Mouse (Mus musculus): ENCODE results near the gene Spry1.

Gene Spry1

DNA sequence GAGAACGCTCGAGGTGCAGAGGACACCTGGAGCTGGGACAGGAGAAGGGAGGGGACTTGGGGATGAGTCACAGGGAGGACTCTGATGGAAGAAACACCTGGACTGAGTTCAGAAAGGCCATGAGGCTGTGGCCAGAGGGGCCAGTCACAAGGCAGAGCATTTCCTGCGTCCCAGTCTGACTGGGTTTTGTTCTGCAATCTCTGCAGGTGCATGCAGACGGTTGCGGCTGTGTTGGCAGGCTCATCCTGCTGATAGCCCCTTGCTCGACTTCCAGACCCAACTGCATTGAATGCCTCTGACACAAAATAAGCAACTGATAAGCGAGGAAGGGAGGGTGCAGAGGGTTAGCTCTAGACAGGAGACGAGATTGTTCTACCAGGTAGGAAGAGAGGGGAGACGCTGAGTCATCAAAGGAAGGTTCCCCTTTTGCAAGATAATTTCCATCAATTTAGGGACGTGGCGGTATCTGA lies 35.3 kb downstream of the Spry1 start:
- DNase-seq: no peak

DNA sequence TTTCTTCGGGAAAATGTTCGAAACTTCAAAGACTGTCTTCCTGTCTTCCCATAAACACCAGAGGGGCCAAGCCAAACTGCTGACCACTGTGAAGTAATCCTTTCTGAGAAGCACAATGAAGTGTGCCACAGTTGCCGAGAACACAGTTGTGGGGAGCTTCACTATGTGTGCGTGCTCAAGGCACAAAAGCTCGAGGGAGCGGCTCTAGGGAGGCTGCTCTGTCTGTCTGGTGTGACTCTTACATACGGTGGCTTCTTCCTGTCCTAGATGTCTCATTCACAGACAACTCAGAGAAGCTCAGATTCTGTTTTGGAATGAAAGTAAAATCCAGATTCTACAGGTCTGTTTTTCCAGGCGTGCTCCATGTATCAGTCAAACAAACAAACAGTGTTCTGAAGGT lies 36.5 kb downstream of the Spry1 start:
- no peak for DNase-seq

DNA sequence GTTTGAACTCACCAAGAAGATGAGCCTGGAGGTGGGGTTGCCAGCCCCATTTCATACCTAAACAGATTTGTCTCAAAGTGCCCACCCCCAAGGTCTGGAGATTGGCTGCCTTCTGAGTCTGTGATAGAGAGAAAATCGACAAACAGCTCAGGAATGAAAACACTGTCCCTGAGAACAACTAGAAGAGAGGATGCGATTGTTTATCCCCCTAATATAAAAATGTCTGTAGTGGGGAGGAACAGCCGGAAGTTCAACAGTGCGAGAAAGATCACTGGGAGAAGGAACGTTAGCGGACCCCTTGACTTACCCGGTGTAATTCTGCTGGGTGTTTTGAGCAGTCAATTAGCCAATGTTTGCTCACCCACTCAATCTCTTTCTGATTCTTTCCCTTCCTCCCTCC lies 46.5 kb downstream of the Spry1 start:
- DNase-seq: no peak

DNA sequence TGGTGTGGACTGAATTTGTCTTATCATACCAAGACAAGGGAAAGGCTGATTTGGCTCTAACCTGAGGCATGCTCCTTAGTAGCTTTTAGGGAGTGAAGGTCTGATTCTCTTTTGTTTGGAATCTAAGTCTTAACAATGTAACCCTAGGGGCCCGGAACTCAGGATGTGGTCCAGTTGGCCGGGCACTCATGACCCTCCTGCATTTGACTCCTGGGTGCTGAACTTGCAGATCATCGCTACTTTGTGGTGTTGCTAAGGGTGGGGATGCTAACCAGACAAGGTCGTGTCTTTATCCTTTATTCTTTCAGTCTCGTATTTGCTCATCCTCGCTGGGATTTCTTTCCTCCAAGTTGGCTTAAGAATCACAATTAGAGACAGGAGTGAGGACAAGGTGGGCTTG lies 47.0 kb downstream of the Spry1 start:
- DNase-seq: no peak

DNA sequence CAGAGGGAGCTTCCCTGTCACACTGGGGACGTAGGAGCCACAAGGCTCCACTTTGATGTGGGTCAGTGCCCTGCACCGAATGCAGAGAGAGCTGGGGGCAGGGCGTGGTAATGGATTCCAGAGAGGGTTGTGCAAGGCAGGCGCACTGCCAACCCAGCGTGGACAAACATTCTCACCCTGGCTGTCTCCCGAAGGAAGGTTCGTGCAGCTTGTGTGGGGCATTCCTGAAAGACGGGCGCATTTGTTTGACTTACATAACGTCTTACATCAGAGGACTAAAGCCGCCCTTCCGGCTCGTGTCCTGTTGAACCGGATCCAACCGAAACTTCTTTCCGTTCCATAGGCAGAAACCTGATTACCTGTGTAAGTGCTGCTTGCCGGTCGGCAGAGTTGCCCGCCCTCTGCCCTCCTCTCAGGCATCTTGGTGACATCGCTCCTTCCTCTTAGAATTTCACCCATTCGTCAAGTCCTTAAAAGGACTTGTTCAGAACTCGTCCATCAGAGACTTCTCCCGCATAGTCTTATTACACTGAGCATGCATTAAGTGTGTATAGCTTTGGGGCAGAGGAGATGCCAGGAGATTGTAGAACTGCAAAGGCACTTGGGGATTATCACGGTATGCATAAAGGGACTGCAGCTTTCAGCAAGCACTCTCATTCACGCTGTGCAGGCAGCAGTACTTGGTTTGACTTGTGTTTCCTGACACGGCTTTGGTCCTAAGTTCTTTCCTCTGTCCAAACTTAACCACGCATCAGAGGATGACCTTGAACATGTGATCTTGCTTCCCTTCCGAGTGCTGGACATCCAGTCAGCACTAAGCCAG lies 47.6 kb downstream of the Spry1 start:
- peak; percentile 65 for DNase-seq

DNA sequence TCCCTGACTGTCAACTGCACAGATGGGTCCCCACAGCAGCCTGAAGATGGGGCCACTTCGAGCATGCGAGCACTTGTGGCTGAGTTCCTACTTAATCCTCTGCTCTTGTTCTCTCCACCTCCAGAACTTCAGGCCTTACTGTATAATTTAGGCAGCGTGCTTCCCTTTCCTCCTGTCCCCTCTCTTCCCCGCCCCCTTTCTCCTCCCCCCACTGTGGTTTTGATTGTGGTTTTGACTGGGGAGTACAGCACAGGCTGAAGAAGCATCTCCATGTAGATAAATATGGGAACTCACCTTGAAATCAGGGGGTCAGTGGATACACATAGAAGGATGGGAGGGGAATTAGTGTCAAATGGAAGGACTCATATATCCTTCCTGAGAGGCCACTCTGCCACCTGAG lies 53.2 kb downstream of the Spry1 start:
- DNase-seq: no peak

DNA sequence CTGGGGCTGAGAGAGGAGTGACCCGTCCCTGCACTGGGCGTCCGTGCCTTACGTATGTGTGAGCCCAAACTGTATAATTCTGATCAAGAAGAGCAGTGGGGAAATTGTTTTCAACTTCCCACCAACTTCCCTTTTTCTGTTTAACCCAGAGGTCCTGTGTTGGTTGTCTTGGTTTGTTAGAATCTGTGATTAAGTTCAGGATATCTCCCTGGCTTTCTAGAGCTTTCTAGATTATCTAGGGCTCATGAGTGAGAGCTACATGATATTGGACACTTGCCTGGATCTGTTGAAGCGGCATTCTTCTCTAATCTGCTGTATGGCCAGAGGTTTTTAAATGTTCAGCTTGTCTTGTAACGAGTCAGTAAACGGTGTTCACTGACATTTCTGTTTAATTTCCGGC lies 53.8 kb downstream of the Spry1 start:
- no peak for DNase-seq
